Mouse (Mus musculus) kidney, adult 2 months (tissue): ENCODE data around the gene Pdcd4.

Experiments
- CTCF ChIP-seq: fragments of 200-500 bp; conservative IDR thresholded peaks from 2 replicates; pipeline ENCODE4 v1.5.1; 2011; ENCODE audit warnings: low read depth, mild to moderate bottlenecking, control low read depth, low read length, moderate library complexity, mixed read lengths; ENCODE audit not compliant: insufficient read depth, insufficient read length
- POLR2A ChIP-seq: fragments of 200-500 bp; IDR thresholded peaks from one replicate; pipeline ENCODE4 v1.6.1; 2011; ENCODE audit warnings: low read depth, low read length, control low read depth

DNA sequence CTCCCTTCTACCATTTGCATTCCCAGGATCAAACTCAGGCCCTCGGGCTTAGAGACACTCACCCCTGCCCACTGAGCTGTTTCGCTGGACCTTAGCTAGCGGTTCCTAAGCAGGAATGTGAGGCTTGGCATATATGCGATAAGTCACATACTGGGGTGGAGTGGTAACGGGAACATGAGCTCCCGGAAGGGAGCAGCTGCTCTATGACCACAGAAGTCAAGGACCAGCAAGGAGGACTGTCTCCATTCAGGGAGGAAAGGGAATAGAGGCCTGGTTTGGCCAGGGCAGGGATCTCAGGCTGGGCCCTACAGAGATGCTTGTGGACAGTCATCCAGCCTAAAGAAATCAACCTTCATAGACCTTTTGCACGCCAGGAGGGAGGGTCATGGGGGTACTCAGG is 30.7 kb upstream of the Pdcd4 start:
- TF ChIP-seq CTCF (no peak), POLR2A (no peak)
